Mouse (Mus musculus): ENCODE measurements around the gene Paics. TPM values are rescaled to one million over a fixed set of nuclear protein-coding genes. Genes with fewer than 3 reads are reported as not detected.

The Paics gene
- polyA plus RNA-seq, 1 experiment from 2014 or later = 158 TPM

DNA sequence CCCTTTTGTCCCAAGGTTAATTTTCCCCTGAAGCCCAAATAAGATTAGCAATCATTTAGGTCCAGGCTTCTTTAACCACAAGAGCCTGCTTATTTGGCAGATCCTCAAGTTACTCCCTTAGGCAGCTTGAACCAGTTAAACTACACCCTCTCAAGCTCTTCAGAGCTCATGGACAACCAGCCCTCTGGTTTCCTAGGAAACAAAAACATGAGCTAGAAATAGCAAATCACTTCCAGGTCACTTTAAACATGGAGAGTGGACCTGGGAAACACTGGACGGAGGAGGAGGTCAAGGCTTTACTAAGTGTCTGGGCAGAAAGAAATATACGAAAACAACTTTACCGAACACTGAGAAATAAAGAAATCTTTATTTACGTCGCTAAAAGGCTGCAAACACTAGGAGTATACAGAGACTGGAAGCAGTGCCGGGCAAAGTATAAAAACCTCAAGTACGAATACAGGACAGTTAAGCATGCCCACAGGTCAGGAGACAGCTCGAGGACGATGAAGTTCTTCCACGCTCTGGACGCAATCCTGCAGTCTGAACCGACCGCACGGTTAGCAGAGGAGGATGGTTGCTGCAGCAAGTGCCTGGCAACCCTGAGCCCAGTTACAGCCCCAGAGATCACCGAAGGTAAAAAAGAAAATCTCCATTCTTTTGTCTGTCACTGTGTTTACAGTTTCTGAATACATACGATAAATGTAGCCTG is 22.8 kb upstream of the Paics start:
- Histone ChIP-seq H3K4me2 (no peak overlapping the region), H3K9ac (no peak overlapping the region), H3K9me3 (replicated peaks) (no peaks in the 10 kb centered on the region), H3K36me3 (replicated peaks) (peaks cover 35% of the 10 kb centered on the region), H3K27ac (replicated peaks) (no peak overlapping the region), H3K4me1 (replicated peaks) (peaks cover 20% of the 10 kb centered on the region; the same call in 1 of the 2 replicates), H3K27me3 (no peaks in the 10 kb centered on the region), H3K4me3 (replicated peaks) (no peak overlapping the region)
- WGBS (ENCODE audit: insufficient replicate concordance) = 80% methylated on average over 16 of the region's 16 CpGs
- no peak for ATAC-seq (ENCODE audit: insufficient read depth)

DNA sequence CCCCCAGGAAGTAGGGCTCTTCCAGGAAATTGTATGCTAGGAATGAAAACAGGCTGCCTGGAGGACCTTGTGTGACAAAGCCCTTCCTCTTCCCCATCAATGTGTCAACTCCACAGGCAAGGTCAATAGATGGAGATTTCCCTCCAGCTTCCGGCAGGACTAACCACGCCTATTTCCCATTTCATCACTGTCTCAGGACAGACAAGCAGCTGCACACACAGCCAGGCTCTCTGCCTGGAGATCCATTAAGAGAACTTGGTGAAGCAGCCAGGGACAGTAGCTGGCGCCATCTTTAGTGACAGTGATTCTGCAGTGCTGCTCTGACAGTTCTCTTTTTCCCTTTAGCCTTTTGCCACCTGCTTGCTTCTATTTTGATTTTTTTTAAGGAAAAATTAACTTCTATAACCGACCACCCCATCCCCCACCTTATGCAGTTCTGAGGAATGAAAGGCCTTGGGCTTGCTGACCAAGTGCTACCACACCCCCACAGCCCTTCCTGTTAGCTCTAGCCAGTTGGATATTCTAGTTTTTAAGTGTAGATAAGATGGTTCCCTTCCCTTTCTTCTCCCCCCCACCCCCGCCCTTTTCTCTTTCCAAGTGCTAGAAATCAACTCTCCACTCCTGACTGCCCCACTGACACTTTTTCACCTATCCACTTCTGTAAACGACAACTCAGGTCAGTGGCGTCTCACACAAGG is 21.8 kb upstream of the Paics start:
- H3K9ac ChIP-seq = no peak overlapping the region
- H3K9me3 ChIP-seq (replicated peaks) = no peaks in the 10 kb centered on the region
- peaks cover 20% of the 10 kb centered on the region; the same call in 1 of the 2 replicates for H3K4me1 ChIP-seq (replicated peaks)
- 41% methylated on average over 7 of the region's 7 CpGs for WGBS (ENCODE audit: insufficient replicate concordance)
- no peak overlapping the region for H3K4me3 ChIP-seq (replicated peaks)
- ATAC-seq (ENCODE audit: insufficient read depth) = peak; percentile 64
- no peak overlapping the region for H3K4me2 ChIP-seq
- no peaks in the 10 kb centered on the region for H3K27me3 ChIP-seq
- 0 out of 2 replicates have a peak overlapping the region, but pooled peaks have one; percentile 33 for H3K27ac ChIP-seq (replicated peaks)
- H3K36me3 ChIP-seq (replicated peaks) = peaks cover 31% of the 10 kb centered on the region

DNA sequence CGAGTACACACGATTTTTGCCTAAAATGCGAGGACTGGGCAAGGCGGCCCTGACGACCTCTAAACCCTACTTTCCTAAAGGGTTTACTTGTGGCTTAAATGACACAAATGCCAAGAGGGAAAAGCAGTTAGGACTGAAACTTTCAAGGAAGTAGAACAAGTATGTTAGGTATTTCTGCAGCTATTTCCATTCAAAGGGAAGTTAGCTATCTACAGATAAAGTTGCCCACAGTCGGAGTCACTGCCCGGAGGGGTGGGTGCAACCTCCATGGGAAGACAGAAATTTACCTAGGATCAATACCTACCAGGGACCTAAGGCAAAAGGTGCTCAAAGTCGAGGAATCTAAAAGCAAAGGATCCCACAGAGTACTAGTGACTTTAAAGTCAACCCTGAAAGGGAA is 11.4 kb upstream of the Paics start:
- 83% methylated on average over 8 of the region's 8 CpGs for WGBS (ENCODE audit: insufficient replicate concordance)
- Histone ChIP-seq H3K27ac (replicated peaks) (no peak overlapping the region), H3K4me2 (no peak overlapping the region), H3K4me3 (replicated peaks) (no peak overlapping the region), H3K9ac (no peak overlapping the region), H3K36me3 (replicated peaks) (peaks cover 17% of the 10 kb centered on the region), H3K9me3 (replicated peaks) (no peaks in the 10 kb centered on the region; the same call in 1 of the 2 replicates), H3K27me3 (no peaks in the 10 kb centered on the region), H3K4me1 (replicated peaks) (peaks cover 7% of the 10 kb centered on the region; the same call in 1 of the 2 replicates)
- ATAC-seq (ENCODE audit: insufficient read depth) = no peak

DNA sequence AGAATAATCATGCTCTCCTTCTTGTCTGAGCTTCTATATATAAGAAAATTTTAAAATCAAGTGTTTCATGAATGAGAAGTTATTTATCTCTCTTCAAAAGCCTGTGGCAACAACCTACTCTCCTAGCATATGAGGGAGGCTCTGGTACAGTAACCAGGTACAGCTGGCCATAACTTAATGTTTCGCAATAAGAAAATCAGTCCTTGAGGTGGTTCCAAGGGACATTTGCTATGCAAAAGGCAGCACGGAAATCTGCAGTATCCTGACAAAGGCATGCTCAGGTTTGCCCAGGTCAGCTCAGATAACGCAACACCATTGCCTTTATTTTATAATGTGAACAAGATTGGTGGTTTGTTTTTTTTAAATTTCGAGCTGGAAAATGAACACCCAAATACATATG is 9.1 kb upstream of the Paics start:
- Histone ChIP-seq H3K9me3 (replicated peaks) (no peaks in the 10 kb centered on the region; the same call in 1 of the 2 replicates), H3K4me2 (no peak overlapping the region), H3K36me3 (replicated peaks) (peaks cover 23% of the 10 kb centered on the region), H3K4me1 (replicated peaks) (peaks cover 15% of the 10 kb centered on the region), H3K9ac (no peak overlapping the region), H3K4me3 (replicated peaks) (no peak overlapping the region), H3K27ac (replicated peaks) (no peak overlapping the region), H3K27me3 (no peaks in the 10 kb centered on the region)
- no peak for ATAC-seq (ENCODE audit: insufficient read depth)
- 70% methylated on average over 4 of the region's 4 CpGs for WGBS (ENCODE audit: insufficient replicate concordance)

DNA sequence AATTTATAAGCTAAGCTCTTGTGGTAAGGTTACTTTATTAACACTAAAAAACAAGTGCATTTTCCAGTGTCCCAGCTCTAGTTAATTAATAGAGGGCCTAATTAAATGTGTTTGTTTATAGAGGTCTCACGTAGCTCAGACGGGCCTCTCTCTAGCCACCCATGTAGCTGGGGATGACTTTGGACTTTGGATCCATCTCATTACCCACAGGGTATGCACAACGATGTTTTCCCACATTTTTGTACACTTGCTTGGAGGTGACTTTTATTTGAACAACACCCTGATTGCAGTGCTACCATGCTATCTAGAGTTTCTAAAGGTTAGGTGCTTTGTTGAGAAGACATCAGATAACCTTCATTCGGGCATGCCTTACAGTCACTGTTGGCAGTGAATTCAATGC is 8.6 kb upstream of the Paics start:
- no peak overlapping the region for H3K27ac ChIP-seq (replicated peaks)

DNA sequence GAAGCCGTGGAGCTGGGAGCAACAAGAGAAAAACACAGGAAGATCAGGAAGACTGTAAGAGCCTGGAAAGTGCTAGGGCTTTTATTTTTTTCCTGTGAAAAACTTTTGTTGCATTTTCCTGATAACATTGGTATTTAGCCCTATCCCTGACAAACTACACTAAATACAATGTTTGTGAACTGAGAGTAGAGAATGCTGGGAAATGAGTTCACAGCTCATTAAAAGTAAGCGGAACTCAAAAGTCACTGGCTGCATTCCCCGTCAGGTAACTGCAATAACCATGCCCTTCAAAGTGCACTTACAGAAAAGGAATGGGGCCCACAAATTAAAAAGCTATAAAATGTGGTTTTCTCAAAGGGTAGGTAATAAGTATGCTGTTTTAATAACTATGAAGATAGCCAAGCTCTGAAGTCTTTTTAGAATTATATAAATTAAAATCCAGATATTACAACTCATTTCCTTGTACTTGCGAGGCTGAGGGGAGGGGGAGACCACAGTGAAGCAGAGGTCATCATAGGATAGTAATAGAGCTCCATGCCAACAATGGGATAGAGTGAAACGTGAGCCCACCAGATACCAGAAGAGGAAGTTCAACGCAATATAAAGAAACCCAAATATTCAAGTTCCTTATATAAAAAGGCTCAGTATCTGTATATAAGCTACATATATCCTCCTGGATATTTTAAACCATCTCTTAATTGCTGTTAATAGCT is 6.0 kb upstream of the Paics start:
- ATAC-seq (ENCODE audit: insufficient read depth) = no peak
- peaks cover 27% of the 10 kb centered on the region for H3K36me3 ChIP-seq (replicated peaks)

More for the DNA sequence above, 8.6 kb upstream of the Paics start:
- Histone ChIP-seq H3K9me3 (replicated peaks) (no peaks in the 10 kb centered on the region; the same call in 1 of the 2 replicates), H3K4me1 (replicated peaks) (peaks cover 20% of the 10 kb centered on the region), H3K9ac (no peak overlapping the region), H3K4me2 (no peak overlapping the region), H3K27me3 (no peaks in the 10 kb centered on the region), H3K4me3 (replicated peaks) (no peak overlapping the region), H3K36me3 (replicated peaks) (peaks cover 28% of the 10 kb centered on the region)
- 69% methylated on average over 4 of the region's 4 CpGs for WGBS (ENCODE audit: insufficient replicate concordance)
- ATAC-seq (ENCODE audit: insufficient read depth) = no peak

DNA sequence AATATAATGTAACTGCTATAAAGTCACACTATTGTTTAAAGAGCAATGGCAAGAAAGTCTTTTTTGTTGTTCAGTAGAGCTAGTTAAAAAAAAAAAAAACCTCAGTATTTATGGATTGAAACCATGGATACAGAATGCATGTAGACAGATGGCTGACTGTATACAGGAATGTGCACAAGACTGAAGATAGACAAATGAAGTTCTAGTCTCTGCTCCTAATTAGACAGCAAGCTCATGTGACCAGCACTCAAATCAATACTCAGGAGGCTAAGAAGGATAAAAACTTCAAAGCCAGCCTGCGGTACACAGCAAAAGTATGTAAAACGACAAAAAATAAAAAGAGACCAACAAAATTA is 5.5 kb upstream of the Paics start:
- Histone ChIP-seq H3K36me3 (replicated peaks) (peaks cover 22% of the 10 kb centered on the region), H3K9me3 (replicated peaks) (no peaks in the 10 kb centered on the region), H3K4me1 (replicated peaks) (peaks cover 47% of the 10 kb centered on the region), H3K4me3 (replicated peaks) (no peak overlapping the region), H3K4me2 (no peak overlapping the region), H3K27ac (replicated peaks) (no peak overlapping the region), H3K27me3 (no peaks in the 10 kb centered on the region), H3K9ac (no peak overlapping the region)
- 78% methylated on average over 2 of the region's 2 CpGs for whole genome bisulfite sequencing (ENCODE audit: insufficient replicate concordance)
- ATAC-seq (ENCODE audit: insufficient read depth) = no peak

More for the DNA sequence above, 6.0 kb upstream of the Paics start:
- Histone ChIP-seq H3K9me3 (replicated peaks) (no peaks in the 10 kb centered on the region), H3K27ac (replicated peaks) (no peak overlapping the region), H3K4me3 (replicated peaks) (no peak overlapping the region), H3K27me3 (no peaks in the 10 kb centered on the region), H3K9ac (no peak overlapping the region), H3K4me2 (no peak overlapping the region), H3K4me1 (replicated peaks) (peaks cover 42% of the 10 kb centered on the region)
- WGBS (ENCODE audit: insufficient replicate concordance) = 68% methylated on average over 6 of the region's 6 CpGs

DNA sequence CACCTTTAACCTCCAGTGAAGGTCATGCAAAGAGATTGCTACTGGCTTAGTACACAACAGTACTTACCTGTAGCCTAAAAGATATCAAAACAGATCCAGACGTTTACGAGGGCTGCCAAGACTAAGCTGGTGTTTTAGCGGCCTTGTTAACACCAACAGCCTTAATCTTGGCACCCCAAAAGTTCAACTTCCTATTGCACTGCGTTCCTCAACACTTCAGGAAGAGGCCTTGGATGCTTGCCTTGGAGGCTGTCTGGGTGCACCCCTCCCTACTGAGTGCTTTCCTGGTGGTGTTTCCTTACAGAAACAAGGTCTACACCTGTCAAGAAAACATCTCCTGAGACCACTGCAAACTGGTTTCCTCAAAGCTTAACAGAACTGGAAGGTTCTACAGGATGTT is 4.0 kb upstream of the Paics start:
- H3K27me3 ChIP-seq = no peaks in the 10 kb centered on the region
- no peak overlapping the region for H3K4me2 ChIP-seq
- H3K4me3 ChIP-seq (replicated peaks) = no peak overlapping the region
- peaks cover 20% of the 10 kb centered on the region for H3K36me3 ChIP-seq (replicated peaks)
- H3K4me1 ChIP-seq (replicated peaks) = peaks cover 43% of the 10 kb centered on the region
- no peak overlapping the region for H3K27ac ChIP-seq (replicated peaks)
- H3K9ac ChIP-seq = no peak overlapping the region
- no peaks in the 10 kb centered on the region for H3K9me3 ChIP-seq (replicated peaks)
- no peak for ATAC-seq (ENCODE audit: insufficient read depth)
- WGBS (ENCODE audit: insufficient replicate concordance) = 53% methylated on average over 4 of the region's 4 CpGs

DNA sequence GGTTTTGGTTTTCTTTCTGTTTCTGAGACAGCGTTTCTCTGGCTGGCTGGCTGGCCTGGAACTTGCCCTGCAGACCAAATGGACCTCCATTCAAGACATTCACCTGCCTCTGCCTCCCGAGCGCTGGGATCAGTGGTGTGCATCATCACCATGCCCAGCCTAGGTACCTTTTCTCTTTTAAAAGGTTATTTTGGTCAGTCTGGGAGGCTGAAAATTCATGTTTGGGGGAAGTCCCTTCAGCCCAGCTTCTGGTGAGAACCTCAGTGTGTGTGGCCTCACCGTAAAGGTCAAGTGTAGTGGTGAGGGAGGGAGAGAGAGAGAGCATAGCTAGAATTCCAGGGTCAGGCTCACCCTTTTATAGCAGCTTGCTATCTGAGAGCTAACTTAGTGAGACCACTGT is 3.3 kb upstream of the Paics start:
- H3K27ac ChIP-seq (replicated peaks) = no peak overlapping the region
- no peak for ATAC-seq (ENCODE audit: insufficient read depth)
- WGBS (ENCODE audit: insufficient replicate concordance) = 84% methylated on average over 4 of the region's 4 CpGs
- H3K9ac ChIP-seq = no peak overlapping the region
- H3K4me3 ChIP-seq (replicated peaks) = no peak overlapping the region
- no peaks in the 10 kb centered on the region for H3K9me3 ChIP-seq (replicated peaks)
- H3K27me3 ChIP-seq = no peaks in the 10 kb centered on the region
- H3K4me2 ChIP-seq = peak overlapping the region; percentile 3; the same call in 1 of the 2 replicates
- peaks cover 49% of the 10 kb centered on the region for H3K4me1 ChIP-seq (replicated peaks)
- H3K36me3 ChIP-seq (replicated peaks) = peaks cover 20% of the 10 kb centered on the region

DNA sequence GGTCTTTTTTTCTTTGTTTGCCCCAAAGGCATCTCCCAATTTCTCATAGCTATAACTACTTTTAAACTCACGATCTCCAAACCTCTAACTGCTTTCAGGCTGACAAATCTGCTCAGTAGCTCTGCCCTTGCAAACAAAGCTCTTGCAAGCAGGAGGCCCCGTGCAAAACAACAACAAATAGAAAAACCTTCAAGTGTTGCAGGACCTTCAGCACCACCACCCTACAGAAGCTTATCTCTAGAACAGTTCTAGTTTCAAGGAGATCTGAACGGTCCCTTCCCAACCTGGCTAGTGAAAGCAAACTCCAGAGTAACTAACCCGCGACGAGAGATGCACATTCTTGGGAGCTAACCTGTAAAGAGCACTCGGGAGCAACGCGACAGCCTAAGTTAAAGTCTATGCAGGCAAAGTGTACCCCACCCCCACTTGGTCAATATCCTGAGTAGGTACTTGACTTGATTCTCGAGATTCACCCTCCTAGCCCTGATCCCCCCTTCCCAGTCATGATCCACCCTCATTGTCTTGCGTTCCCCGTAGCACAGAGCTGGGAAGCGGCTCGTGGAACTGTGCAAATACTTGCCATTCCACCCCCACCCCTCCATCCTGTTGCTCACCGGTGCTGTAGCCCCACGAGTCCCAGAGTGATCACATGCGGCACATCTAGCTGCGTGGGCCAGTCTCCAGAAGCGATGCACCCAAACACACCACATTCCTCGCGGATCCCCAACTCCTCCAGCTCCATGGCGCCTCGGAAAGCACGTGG is 583 bp upstream of the Paics start:
- Histone ChIP-seq H3K9ac (peak overlapping the region; percentile 68), H3K4me2 (peak overlapping the region; percentile 97), H3K27me3 (no peaks in the 10 kb centered on the region), H3K36me3 (replicated peaks) (peaks cover 35% of the 10 kb centered on the region), H3K27ac (replicated peaks) (peak overlapping the region; percentile 86), H3K9me3 (replicated peaks) (no peaks in the 10 kb centered on the region), H3K4me1 (replicated peaks) (peaks cover 74% of the 10 kb centered on the region), H3K4me3 (replicated peaks) (peak overlapping the region; percentile 75)
- under 1% methylated on average over 24 of the region's 24 CpGs for WGBS (ENCODE audit: insufficient replicate concordance)
- ATAC-seq (ENCODE audit: insufficient read depth) = peak; percentile 0; the same call in 1 of the 2 replicates
